Mouse (Mus musculus) ES-E14 (cell line): ENCODE results near the gene Ldah.

ENCODE experiments used
- HCFC1 ChIP-seq: IDR thresholded peaks from 2 replicates; pipeline ENCODE4 v1.6.1; 2012; ENCODE audit warnings: low read length, inconsistent platforms, borderline replicate concordance; ENCODE audit not compliant: insufficient read depth
- MAFK ChIP-seq: IDR thresholded peaks from 2 replicates; pipeline ENCODE4 v1.6.1; 2014; ENCODE audit warnings: mild to moderate bottlenecking, low read depth, low read length, inconsistent platforms; ENCODE audit not compliant: insufficient read depth

DNA sequence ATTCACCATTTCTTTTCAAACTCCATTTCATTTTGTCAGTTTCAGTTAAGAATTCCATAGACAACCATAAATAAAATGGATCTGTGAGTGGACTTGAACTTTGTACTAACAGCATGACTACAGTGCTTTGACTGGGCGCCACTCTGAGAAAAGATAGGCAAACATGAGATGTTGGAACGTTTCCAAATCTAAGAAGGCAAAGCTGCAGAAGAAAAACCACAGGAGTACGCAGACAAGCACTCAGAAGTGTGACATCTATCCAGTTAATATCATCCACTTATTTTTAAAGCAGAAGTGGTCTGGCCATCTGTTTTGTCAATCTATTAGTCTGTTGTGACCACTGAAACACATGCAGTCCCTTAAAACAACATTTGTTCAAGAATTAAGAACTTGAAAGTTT lies 18.2 kb upstream of the Ldah start:
- no peak for TF ChIP-seq HCFC1
- no peak for TF ChIP-seq MAFK
